ENCODE assay signal across 21 mouse cellular contexts in the genomic region with DNA sequence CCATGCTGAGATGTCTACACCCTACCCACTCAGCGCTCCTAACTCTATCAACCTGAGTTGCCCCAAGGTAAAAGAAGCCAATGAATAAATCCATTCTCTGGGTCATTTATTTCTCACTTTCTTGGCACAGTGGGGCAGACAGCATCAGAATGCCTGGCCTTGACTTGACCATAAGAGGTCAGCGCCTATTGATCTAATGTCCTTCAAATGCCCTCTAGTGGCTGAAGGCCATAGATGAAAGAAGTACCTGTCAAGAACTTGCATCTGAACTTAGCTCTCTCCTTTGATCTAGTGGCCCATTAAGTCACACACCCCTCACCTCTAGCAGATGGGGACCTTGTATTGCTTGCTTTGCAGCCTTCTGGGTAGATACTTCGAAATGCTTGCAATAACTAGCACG.
A peak's percentile ranks its signal among the peaks of the same experiment; 100 is the strongest.
DNase-seq lines count a peak whose midpoint lies in the region; ATAC-seq and TF ChIP-seq lines count a peak whose summit lies in the region.
"Had no signal": no experiment of that assay in that cellular context is flagged by ENCODE, and none has a peak within 500 bp of the region (broad histone marks: within the 10 kb centered on the region; RNA-seq: fewer than 3 reads in every experiment).

No protein-coding gene starts in this region.

- H3K36me3 ChIP-seq in liver, adult 2 months (ENCODE audit: control insufficient read depth, insufficient read depth, low read length), result no peaks in the 10 kb centered on the region
- no peaks in the 10 kb centered on the region for H3K36me3 ChIP-seq in liver, embryonic 11.5 days (ENCODE audit: control insufficient read depth, insufficient read depth, low read length)
- H3K36me3 ChIP-seq: embryonic facial prominence, embryonic 15.5 days; forebrain, embryonic 10.5 days; G1E; heart, embryonic 12.5 days; hindbrain, embryonic 15.5 days; limb, embryonic 10.5 days; liver, embryonic 15.5 days had no signal

- no peak overlapping the region for H3K9ac ChIP-seq in liver, adult 2 months (ENCODE audit: low read depth, low read length)
- no peak overlapping the region for H3K9ac ChIP-seq in liver, embryonic 11.5 days (ENCODE audit: low read depth, low read length)
- H3K9ac ChIP-seq: embryonic facial prominence, embryonic 15.5 days; heart, embryonic 12.5 days; hindbrain, embryonic 15.5 days; liver, embryonic 15.5 days had no signal

- no peaks in the 10 kb centered on the region for H3K4me1 ChIP-seq in liver, adult 2 months (ENCODE audit: control insufficient read depth, insufficient read depth, low read length)
- H3K4me1 ChIP-seq in liver, embryonic 11.5 days (replicated peaks; ENCODE audit: control insufficient read depth, insufficient read depth, low read length), result no peaks in the 10 kb centered on the region
- H3K4me1 ChIP-seq: embryonic facial prominence, embryonic 15.5 days; forebrain, embryonic 10.5 days; heart, embryonic 12.5 days; hindbrain, embryonic 15.5 days; limb, embryonic 10.5 days; liver, embryonic 15.5 days had no signal

- H3K4me2 ChIP-seq in liver, embryonic 11.5 days, result no peak overlapping the region
- H3K4me2 ChIP-seq: embryonic facial prominence, embryonic 15.5 days; heart, embryonic 12.5 days; hindbrain, embryonic 15.5 days; liver, embryonic 15.5 days had no signal

- WGBS in liver, adult 2 months, result 64% methylated on average over 4 of the region's 4 CpGs
- WGBS in liver, embryonic 11.5 days, result 71% methylated on average over 4 of the region's 4 CpGs

- TF ChIP-seq POLR2A in liver, adult 2 months (IDR thresholded peaks at IDR 0.05; ENCODE audit: extremely low read depth, insufficient read depth, low read length), result no peak

- H3K27ac ChIP-seq in liver, adult 2 months (replicated peaks; ENCODE audit: insufficient read depth, low read depth, low read length), result no peak overlapping the region
- H3K27ac ChIP-seq in liver, embryonic 11.5 days (ENCODE audit: low read depth, low read length), result no peak overlapping the region
- H3K27ac ChIP-seq: embryonic facial prominence, embryonic 15.5 days; forebrain, embryonic 10.5 days; hindbrain, embryonic 15.5 days; limb, embryonic 10.5 days; liver, embryonic 15.5 days had no signal

- no peaks in the 10 kb centered on the region for H3K79me2 ChIP-seq in liver, adult 2 months (ENCODE audit: control insufficient read depth, insufficient read depth, low read length)

- no peaks in the 10 kb centered on the region for H3K27me3 ChIP-seq in liver, adult 2 months (ENCODE audit: control insufficient read depth, insufficient read depth, low read length)
- no peaks in the 10 kb centered on the region for H3K27me3 ChIP-seq in liver, embryonic 11.5 days (replicated peaks; ENCODE audit: control insufficient read depth, insufficient read depth, low read length)
- H3K27me3 ChIP-seq: embryonic facial prominence, embryonic 15.5 days; heart, embryonic 12.5 days; hindbrain, embryonic 15.5 days; liver, embryonic 15.5 days had no signal

- no peak overlapping the region for H3K4me3 ChIP-seq in liver, adult 2 months (ENCODE audit: insufficient read depth, low read depth, low read length)
- H3K4me3 ChIP-seq in liver, embryonic 11.5 days (ENCODE audit: low read depth, low read length), result no peak overlapping the region
- H3K4me3 ChIP-seq: embryonic facial prominence, embryonic 15.5 days; forebrain, embryonic 10.5 days; heart, embryonic 12.5 days; hindbrain, embryonic 15.5 days; limb, embryonic 10.5 days; liver, embryonic 15.5 days had no signal

- no peak for ATAC-seq in liver, embryonic 11.5 days (replicated peaks; ENCODE audit: low FRiP score)

- peak; percentile 44 for DNase-seq in heart, adult 11 months
- no peak for DNase-seq in heart, adult 9 months (ENCODE audit: low spot score in 2 of 2)
- DNase-seq in liver, adult 2 months (ENCODE audit: extremely low read depth, low read depth, low spot score), result peak; percentile 6
- no peak for DNase-seq in liver, embryonic 11.5 days (ENCODE audit: low spot score)
- peak; percentile 25 for DNase-seq in A20 (ENCODE audit: low read depth, low spot score)
- DNase-seq in ZHBTc4 (ENCODE audit: low read depth, low spot score), result peak; percentile 9
- DNase-seq in MN1 (ENCODE audit: low spot score), result no peak
- no peak for DNase-seq in testis, postnatal 14 days (ENCODE audit: low spot score)
- DNase-seq: adrenal gland, postnatal 14 days; cerebellum, adult 18-20 months; gastrocnemius, postnatal 25 days; kidney, adult 18-20 months; spleen, adult 18-20 months; thymus, postnatal 25 days had no signal

- TF ChIP-seq CTCF in liver, adult 2 months (IDR thresholded peaks at IDR 0.05; ENCODE audit: low read depth, low read length), result 0 out of 2 replicates have a peak, but pooled peaks have one; percentile 12

- no peaks in the 10 kb centered on the region for H3K9me3 ChIP-seq in liver, embryonic 11.5 days (ENCODE audit: control insufficient read depth, low read length)
- H3K9me3 ChIP-seq: embryonic facial prominence, embryonic 15.5 days; forebrain, embryonic 10.5 days; heart, embryonic 12.5 days; hindbrain, embryonic 15.5 days; limb, embryonic 10.5 days; liver, embryonic 15.5 days had no signal

Comparison
In these comparisons a context has a peak if more than half of its experiments do, and no peak if none do; other contexts are left out.
1. DNase-seq: peak in heart, adult 11 months (single experiment), liver, adult 2 months (single experiment), A20 (single experiment) and ZHBTc4 (single experiment); none in heart, adult 9 months (0 of 2), liver, embryonic 11.5 days (single experiment), MN1 (single experiment) and testis, postnatal 14 days (single experiment).